Mouse (Mus musculus) CD4-positive, CD25-positive, alpha-beta regulatory T cell, adult 4 months (primary cell): ENCODE measurements around the gene Mx1. TPM values are rescaled to one million over a fixed set of nuclear protein-coding genes. Genes with fewer than 3 reads are reported as not detected.

ENCODE experiments used
- ATAC-seq: one replicate; pipeline ENCODE4 v1.8.0; 2017
- polyA plus RNA-seq, 2 experiments: library from polyadenylated mRNA; unstranded; fragments of 100-300 nt; shearing (Covaris generic); gene quantifications; one replicate each; pipeline ENCODE4 v1.2.1; 2017

Mx1 gene
- polyA plus RNA-seq, result 10 to 100 TPM in 1 of 2 experiments, 1 to 10 TPM in 1; 7.5 to 17.7 TPM

DNA sequence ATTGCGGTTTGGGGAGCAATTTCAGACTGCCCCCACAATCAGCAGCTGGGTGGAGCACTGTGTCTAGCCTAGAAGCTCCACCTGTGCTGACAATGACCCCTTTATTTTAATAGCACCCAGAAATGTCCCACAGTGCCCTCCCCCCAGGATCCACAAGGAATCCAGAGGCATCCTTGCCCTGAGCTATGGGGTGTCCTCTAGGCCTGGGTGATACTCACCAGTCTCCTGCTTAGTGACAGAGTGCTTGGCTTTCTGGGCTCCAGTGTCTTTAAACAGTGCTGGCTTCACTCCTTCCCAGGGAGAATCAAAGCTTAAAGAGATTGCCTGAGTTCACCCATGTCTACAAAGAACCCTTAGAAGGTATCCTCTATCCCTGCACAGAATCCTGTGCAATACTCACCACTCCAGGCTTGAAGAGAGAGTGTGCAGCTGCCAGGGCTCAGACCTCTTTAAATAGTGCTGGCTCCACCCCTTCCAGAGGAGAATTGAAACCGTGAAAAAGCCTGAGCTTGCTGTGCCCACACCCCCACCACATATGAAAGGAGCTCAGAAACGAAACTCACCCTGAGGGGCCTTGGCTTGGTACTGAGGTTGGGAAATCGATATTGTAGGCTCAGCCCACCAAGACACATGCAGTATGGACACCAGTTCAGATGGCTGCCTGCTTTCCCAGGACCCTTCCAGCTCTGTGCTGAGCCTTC lies at the start of gene Mx1:
Gene Mx1 (minus strand): TSS at position 427 of the 701 bp plus-strand sequence.
- peak; percentile 82 for ATAC-seq

DNA sequence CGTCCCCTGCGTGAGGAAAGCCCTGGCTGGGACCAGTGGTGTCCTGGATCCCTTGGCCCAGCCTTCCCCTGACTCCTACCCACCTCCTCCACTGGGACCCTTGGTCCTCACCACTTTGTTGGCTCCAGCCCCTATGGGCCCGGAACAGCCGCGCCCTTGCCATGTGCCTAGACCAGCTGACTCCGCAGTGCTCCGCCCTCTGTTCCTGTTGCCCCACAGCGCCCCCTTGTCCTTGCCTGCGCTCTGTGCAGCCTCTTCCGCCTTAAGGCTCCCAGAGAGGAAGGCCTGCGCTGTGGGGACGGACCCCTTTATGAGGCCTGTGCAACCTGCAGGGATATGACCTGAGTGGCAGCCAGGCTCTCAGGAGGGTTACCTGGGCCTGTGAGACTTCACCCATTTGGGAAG lies 49.6 kb upstream of the Mx1 start:
- no peak for ATAC-seq

DNA sequence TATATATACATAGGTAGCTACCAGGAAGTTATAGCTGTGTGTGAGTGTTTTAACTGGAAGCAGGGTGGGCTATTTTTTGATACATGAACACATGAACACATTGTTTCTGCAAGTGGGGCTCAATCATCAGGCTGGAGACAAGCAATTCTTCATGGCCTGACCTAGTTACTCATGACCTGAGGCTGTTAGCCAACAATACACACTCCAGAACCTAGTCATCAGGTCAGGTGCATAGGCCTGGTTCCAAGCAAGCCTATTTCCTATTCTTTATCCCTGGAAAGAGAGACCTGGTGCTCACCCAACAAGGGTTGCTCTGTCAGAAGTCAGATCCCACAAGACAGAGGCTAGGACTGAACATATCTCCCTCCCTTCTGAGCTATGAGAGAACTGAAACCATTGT lies 48.8 kb upstream of the Mx1 start:
- no peak for ATAC-seq

DNA sequence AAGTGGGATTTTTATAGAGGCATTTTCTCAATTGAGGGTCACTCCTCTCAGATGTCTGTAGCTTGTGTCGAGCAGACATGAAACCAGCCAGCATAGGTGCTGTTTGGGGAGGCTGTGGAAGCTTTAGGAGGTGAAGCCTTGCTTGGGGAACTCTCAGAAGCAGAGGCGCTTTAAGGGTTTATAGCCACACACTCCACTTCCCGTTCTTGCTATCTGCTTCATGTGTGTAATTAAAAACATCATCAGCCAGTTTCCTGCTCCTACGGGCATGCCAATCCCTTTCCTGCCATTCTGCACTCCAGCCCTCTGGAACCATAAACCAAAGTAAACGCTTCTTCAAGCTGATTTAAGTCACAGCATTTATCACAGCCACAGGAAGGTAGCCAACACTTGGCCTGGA lies 48.1 kb upstream of the Mx1 start:
- no peak for ATAC-seq

DNA sequence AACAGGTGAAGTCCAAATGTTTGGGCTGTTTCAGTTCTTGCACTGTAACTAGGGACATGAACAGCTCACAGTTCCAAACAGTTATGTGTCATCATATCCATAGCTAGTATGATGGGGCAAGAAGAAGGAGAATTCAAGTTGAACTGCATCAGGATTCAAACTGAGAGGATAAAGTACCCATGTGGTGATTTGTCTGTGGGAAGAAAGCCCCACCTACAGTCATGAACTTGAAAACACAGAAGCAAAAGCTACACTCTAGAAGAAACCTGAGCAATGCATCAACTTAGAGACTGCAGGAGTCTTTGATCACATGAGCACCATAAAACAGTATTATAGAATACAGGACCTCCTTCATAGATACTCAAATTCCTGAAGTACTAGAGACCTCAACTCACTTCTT lies 45.1 kb upstream of the Mx1 start:
- no peak for ATAC-seq

DNA sequence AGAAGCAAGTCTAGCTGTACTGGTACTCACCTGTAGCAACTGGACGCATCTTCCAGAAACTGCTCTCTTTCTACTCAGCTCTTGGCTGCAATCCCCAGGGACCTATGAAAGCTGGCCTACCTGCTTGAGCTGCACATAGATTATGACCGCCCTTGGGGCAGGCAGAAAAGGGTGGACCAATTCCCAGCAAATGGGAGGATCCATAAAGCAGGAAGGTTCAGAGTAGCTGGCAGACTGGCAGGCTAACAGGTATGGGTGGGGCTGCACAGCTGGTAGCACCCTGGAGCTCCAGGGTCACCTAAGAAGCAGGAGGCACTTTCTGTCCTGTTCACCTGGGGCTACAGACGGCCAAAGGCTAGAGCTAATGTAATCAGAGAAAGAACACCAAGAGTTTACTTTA lies 42.1 kb upstream of the Mx1 start:
- ATAC-seq, result no peak

DNA sequence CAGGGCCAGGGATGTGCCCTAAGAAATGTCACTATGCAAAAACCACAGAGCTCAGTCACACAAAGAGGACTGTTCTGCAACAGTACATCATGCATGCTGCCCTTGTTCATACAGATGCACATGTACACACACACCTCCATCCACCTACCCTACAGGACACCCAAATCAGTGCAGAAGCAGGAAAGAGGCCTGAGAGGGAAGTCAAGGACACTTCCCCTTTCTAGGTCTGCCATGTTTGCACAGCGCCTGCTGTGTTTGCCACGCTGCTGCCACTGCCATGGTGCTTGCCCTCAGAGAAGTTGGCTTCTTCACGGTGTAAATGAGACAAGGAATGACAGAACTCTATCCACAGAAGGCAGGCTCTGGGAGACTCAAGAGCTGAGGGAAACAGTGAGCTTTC lies 41.1 kb upstream of the Mx1 start:
- no peak for ATAC-seq

DNA sequence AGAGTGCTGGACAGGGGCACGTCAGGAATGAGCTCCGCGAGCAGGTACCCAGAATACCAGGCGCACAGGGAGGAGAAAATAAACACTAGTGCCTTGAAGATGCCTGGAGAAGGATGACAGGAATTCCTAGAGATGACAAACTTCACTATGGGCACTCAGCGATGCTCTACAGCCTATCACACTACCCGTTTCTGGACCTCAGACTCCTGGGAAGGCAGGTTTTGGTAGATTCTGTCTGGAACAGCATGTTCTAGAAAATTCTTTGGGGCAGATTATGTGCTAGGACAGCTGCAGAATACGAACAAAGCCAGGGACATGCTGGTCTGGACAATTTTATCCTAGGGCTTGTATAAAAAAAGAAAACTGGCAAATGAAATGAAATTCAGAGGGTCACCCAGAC lies 38.2 kb upstream of the Mx1 start:
- no peak for ATAC-seq

DNA sequence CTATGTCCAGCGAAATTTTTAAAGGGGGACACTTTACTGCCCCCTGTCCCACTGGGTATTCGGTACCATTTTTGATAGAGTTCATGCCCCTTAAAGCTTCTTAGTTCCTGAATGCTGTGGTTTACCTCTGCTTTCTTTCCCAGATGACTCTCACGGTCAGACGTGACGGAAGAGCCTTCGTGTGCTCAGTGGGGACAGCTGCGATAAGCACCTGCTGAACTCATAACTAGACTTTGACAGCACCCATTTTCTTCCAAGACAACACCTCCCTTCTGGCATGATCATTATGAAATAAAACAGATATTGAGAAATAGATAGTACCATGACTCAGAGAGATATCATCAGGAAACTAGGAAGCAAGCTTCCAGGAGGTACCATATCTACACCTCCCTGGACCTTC lies 36.7 kb upstream of the Mx1 start:
- ATAC-seq, result no peak

DNA sequence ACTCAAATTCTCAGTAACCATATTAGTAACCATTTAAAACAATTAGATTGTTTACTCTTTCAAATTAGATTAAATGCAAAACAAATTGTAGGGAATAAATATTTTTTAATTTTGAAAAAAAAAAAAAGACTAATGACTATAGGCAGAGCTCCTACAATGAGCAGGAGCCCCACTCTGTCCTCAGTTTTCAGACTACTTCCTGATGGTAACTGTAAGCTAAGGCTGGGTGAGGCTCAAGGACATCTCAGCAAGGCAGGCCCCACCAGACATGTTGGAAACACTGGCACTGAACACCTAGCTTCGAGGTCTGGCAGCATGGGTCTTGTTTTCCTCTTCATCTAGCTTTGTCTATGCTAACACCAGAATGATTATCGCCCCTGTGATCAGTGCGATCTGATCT lies 35.4 kb upstream of the Mx1 start:
- no peak for ATAC-seq

DNA sequence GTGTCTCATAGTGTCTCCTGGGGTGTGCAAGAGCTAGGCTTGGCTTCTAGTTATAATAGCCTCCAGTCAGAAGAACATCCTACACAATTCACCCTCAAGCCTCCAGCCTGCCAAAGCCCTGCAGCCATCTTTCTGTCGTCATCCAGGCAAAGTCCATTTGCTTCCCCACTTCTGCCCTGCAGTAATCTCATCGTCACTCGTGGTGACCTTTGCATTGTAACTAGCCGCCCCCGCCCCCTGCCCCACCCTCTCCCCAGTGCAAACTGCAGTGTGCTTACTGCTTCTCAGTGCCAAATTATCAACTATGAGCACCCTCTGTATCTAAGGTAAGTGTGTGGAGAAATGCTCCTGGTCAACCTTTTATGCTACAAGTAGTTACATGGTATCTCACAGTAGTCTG lies 35.0 kb upstream of the Mx1 start:
- no peak for ATAC-seq

DNA sequence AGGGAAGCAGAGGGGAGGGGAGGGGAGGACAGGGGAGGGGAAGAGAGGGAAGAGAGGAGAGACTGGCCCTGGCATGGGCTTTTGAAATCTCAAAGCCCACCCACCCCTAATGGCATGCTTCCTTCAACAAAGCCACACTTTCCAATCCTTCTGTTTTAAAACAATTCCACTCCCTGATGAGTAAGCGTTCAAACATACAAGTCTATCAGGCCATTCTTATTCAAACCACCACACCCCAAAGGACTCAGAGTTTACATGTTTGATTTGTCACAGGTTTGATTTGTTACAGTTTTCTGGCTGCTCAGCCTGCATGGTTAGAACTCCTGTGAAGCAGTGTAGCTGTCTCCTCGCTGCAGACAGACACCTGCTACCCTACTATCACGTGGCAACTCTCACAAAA lies 33.3 kb upstream of the Mx1 start:
- no peak for ATAC-seq

DNA sequence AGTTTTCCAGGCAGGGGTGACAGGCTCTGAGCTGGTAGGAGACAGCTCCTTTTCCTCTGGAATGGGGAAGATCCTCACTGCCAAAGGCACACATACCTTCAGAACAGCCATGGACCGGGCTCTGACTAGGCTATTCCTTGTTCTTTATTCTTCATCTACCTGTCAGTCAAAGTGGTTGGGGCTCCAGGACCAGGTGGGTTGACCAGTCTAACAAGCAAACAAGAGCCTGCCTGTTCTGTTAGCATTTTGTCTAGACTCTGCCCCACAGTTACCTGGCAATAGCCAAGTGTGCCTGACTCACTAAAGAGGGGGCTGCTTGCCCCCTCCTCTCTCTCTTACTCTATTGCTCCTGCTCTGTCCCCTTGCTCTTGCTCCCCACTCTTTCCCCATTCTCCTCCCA lies 29.7 kb upstream of the Mx1 start:
- no peak for ATAC-seq

DNA sequence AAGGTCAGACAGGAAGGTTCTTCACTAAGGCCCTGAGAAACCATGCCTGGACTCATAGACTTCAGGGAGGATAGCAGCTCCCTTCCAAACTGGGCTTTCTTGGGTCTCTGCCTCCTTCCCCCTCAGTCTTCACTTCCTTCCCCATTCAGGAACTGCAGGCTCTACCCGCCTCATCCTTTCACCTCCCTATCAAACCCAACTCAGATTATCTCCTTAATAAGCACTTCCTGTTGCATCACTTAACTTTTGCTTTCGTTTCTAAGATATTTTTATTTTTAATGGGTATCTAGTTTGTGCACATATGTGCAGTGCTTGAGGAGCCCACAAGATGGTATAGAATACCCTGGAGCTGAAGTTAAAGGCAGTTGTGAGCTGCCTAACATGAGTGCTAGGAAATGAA lies 15.9 kb upstream of the Mx1 start:
- ATAC-seq, result peak; percentile 94

DNA sequence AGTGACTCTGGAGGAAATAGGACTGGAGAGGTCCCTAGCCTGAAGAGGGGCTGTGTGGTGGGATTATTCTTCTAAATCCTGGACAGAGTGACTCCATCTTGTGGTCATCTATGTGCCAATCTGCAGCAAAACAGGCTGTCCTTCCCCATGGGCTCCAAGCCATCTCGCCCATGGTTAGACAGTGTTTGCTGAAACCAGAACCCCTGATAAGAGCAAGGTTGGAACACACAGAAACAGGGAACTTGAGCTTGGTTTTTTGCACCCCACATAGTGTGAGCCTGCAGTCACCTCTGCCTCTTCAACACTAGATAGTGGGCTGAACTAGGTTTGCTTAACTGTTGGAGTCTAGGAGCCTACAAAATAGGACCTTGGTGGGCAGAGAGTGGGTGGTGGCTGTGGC lies 13.8 kb upstream of the Mx1 start:
- ATAC-seq, result no peak

DNA sequence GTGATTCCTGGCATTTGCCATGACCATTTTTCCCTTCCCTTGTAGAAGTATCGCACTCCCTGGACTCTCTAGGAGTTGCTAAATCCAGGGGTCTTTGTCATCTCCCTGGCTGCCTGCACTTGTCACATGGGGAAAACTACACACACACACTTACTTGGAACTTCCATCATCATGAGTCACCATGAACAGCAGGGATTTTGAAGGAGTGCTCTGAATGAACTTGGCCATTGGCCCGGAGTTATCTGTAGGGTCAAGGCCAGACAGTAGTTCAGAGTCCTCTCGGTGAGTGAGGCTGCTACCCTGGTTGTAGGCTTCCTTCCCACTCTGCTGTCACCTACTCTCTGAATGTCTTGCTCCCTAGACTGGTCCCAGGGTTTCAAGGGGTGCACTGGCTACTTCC lies 12.9 kb upstream of the Mx1 start:
- no peak for ATAC-seq

DNA sequence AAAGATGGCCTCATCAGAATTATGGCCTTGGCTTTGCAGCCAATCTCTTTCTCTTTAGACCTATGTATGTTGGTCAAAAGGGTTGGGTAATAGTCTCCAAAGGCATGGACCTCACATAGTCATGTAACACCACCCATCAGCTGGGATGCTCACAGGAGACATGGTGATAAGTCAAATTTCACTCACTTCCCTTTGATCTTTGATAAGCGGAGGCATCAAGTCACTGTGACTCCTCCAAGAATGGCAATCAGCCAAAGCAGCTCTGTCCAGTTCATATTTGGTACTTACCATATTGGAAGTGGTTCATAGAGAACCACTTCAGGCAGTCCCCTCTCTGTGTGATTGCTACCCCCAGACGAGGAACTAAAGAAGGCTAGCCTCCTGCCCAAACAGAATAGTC lies 12.0 kb upstream of the Mx1 start:
- no peak for ATAC-seq

DNA sequence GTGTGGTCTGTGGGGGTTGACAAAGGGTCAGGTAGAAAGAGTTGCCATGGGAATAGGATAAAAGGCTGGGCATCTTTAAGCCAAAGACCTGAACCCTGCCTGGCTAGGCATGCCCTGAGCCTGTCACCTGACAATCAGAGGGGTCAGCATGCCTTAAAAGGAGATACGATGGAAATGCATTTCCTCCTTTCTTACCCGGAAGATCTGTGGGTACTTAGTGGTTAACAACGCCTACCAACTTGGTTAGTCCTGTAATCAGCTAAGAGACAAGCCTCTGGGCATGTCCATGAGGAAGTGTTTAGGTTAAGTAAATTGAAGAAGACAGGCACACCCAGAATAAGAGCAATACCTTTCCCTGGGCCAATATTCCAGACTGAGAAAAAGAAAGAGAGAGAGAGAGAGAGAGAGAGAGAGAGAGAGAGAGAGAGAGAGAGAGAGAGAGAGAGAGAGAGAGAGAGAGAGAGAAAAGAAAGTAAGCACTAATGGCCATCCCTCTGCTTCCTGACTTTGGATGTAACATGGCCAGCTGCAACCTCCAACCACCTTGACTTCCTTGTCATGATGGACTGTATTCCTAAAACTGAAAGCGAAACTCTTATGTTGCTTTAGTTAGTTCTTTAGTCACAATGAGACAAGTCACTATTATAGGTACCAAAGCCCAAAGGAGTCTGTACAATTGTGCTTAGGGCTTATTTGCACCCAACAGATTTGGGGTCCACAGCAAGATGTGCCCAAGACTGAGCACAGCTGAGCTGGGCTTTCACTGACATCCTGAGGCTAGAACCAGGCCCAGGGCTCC lies 5.5 kb upstream of the Mx1 start:
- ATAC-seq, result peak; percentile 62

DNA sequence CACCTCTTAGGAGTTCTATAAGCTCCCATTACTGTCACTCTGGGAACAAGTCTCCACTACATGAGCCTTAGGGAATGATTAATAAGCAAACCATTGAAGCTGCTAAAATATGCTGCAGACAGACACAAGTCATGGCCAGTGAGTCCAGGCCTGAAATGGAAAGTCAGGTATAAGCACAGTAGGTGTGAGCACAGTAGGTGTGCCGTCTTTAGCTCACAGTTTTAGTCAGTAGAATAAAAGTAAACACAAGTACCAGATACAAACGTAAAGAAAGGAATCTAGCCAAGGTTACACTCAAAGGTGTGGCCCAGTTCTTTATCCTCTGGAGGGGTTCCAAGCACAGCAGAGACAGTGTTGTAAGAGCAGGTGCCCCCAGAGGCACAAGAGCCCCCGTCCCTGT lies 4.8 kb upstream of the Mx1 start:
- ATAC-seq, result no peak

DNA sequence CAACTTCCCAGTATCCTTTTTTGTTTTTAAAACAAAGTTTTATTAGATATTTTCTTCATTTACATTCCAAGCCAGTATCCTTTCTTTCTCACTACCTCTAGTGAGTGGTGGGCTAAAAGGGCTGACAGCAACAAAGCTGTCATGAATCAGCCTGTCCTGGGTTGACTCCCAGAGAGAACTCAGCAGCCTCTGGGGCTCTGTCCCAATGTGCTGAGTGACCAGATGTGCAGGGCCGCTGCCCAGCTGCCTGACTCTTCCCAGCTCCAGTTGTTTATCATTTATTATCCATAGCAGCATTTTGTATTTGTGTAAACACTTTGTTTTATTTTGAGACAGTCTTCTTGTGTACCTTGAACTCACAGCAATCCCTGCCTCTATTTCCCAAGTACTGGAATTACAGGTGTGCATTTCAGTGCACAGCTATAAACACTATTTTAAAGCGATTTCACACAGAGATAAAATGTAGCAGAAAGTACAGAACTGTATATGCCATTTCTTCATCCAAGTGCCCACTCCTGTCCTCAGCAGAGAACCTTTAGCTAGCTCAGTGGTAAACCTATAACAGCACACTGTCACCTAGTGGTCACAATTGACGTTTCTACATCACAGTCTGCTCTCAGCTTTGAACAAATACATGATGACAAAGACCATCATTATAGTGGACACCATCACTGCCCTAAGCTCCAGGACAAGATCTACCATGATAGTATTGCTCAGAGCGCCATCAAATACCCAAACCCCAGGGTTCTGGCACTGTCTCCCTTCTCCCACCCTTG lies 3.7 kb upstream of the Mx1 start:
- peak; percentile 38 for ATAC-seq

DNA sequence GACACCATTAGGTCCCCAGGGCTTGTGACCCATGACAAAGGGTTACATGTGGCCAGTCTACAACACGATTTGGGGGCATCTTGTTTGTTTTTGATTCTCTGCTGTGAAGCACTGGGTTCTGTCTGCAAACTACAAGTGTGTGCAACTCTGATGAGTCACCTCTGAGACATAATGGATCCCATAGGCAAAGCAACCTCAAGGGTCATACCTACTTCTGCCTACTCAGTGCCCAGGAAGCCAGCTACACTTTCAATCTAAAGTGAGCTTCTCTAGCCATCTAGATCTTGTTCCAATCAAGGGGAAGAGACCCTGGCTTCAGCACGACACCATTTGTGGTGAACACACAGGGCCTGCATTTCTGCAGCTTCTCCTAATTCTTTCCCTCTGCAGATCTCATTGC lies 1.4 kb downstream of the Mx1 start:
- ATAC-seq, result no peak

DNA sequence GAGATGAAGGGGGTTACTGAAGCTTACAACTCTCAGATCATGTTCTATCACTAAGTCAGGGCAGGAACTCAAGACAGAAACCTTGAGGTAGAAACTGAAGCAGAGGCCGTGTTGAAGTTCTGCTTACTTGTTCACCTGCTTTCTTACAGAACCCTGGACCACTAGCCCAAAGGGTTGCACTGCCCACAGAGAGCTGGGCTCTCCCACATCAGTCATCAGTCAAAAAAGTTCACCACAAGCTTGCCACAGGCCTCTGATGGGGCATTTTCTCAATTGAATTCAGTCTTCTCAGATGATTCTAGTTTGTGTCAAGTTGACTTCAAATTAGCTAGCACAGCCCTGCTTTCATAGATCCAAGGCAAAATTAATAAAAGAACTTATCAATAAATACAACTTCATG lies 2.9 kb downstream of the Mx1 start:
- no peak for ATAC-seq

DNA sequence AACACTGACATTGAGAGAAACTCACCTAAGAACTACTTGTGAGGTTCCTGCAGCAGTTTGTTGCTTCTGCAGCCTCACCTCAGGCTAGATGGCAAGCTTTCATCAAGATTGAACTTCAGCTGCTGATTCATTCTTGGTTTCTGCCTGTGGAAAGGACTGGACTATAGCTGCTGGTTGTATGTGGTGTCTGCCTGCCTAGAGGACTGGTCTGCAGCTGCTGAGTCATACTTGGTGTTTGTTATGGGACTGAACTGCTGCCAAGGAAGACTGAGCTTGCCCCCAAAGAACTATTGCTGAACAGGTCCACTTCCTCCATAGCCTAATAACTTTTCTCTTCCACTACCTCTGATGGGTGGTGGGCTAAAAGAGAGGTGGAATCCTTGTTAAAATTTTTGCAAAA lies 15.3 kb downstream of the Mx1 start:
- ATAC-seq, result no peak
